Mouse (Mus musculus) adrenal gland, postnatal 14 days (tissue): Measurements from ENCODE around the gene Trex2. TPM values are rescaled to one million over a fixed set of nuclear protein-coding genes. Genes with fewer than 3 reads are reported as not detected.

Source experiments
- DNase-seq: peaks from one replicate; pipeline ENCODE4 v3.0.0; 2021; ENCODE audit warnings: mixed read lengths
- long read RNA-seq, 2 experiments: library from polyadenylated mRNA; stranded (forward); transcript quantifications; one replicate each; pipeline ENCODE4 v2.0.0; 2021
- total RNA-seq: library from RNA; stranded (reverse); gene quantifications from 2 replicates; pipeline ENCODE4 v1.2.3, GENCODE M21; 2021

Gene Trex2
- total RNA-seq: not detected in 2 replicates
- long read RNA-seq, experiment 1: 0 reads
- long read RNA-seq, experiment 2: 0 reads

- DNase-seq: no peak
Observed at GRCm38 (mm10) chrX:73435252-73435651, at the start of gene Trex2. TSS of gene Trex2 (minus strand) at chrX:73435344.

- no peak for DNase-seq
Observed at GRCm38 (mm10) chrX:73484870-73485269, 49.7 kb upstream of the Trex2 start.

DNA sequence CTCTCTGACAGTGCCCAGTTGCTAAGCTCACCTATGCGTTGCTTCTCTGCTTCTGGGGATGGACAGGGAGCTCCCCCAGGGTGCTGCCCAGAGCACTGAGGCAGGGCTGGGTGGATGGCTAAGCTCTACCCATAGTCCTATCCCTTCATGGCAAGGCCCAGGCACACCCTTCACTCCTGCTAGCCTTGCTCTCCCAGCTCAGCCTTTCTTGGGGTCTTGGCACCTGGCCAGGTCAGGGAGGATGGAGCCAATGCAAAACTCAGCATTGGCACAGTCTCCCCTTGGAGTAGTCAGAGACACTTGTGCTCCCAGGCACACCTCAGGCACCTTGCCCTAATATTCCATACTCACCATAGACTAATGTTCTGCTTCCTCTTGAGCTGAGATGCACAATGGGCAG, 48.9 kb upstream of the Trex2 start:
- DNase-seq: no peak

DNA sequence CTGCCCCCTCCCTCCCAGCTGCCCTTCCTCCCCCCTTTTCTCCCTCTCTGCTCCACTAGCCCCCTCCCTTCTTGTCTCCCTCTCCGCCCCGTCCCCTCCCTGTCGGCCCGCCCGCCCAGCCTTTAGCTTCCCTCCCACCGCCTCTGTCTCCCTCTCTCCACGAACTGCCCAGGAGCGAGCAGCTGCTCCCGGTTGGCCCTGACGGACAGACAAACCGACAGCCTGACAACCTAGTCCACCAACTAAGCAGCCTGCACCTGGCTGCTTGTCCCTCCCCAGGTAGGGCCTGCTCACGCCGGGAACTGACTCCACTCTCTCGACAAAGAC, 48.3 kb upstream of the Trex2 start, which contains the start of gene Bgn:
Gene Bgn (plus strand): TSS at position 119 of the 327 bp plus-strand sequence.
- no peak for DNase-seq

DNA sequence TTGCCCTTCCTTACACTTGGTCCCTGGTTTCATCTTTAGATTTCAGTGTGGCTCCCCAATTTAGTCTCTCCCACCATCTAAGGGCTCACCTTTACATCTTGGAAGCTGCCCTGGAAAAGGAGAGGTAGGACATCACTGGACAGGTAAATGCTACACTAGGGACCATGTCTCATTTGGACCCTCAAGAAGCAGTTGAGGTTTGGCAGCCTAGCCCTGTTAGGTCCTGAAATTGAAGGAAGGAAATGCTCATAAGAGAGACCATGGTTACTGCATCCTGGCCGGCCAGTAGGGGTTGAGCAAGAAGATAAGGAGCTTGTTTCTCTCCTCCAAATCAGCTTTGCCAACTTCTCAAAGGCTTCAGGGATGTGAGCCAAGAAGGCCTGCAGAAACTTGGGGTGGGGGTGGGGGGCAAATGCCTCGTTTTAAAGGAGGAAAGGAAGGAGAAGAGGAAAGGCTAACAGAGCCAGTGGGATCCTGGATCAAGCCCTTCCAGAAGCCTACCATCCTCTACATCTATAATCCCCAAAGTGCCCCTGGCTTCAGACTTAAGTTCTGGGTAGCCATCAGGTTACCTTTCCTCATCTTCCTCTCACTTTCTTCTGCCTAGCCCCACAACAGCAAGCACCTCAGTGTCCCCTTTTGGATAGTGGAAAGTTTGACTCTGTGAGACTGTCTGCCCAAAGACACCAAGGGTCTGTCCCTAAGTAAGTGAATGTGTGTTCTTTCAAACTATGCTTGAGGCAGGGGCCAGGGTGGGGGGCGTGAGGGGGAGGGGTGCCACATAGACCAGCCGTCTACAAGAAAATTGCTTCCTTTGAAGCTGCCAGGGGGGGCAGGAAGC, 47.7 kb upstream of the Trex2 start:
- no peak for DNase-seq

- DNase-seq: no peak
Observed at GRCm38 (mm10) chrX:73480334-73480733, 45.2 kb upstream of the Trex2 start.

- DNase-seq: no peak
Observed at GRCm38 (mm10) chrX:73479656-73480055, 44.5 kb upstream of the Trex2 start.

- peak; percentile 36 for DNase-seq
Observed at GRCm38 (mm10) chrX:73477500-73477899, 42.4 kb upstream of the Trex2 start.

GRCm38 (mm10) chrX:73476621-73477020, 41.5 kb upstream of the Trex2 start:
- DNase-seq: peak; percentile 33

- no peak for DNase-seq
Observed at GRCm38 (mm10) chrX:73475658-73476256, 40.6 kb upstream of the Trex2 start.

GRCm38 (mm10) chrX:73474340-73475165, 39.4 kb upstream of the Trex2 start:
- DNase-seq: no peak

- no peak for DNase-seq
Observed at GRCm38 (mm10) chrX:73471764-73472163, 36.6 kb upstream of the Trex2 start.

GRCm38 (mm10) chrX:73468752-73469151, 33.6 kb upstream of the Trex2 start:
- no peak for DNase-seq

- DNase-seq: no peak
Observed at GRCm38 (mm10) chrX:73468330-73468729, 33.2 kb upstream of the Trex2 start.

GRCm38 (mm10) chrX:73467446-73468241, 32.5 kb upstream of the Trex2 start:
- DNase-seq: no peak

- DNase-seq: peak; percentile 71
Observed at GRCm38 (mm10) chrX:73465483-73466186, 30.5 kb upstream of the Trex2 start.

GRCm38 (mm10) chrX:73460792-73461191, 25.6 kb upstream of the Trex2 start:
- no peak for DNase-seq

- DNase-seq: peak; percentile 95
Observed at GRCm38 (mm10) chrX:73458877-73459392, 23.8 kb upstream of the Trex2 start, which contains the start of gene Haus7. TSS of gene Haus7 (minus strand) at chrX:73459044.

GRCm38 (mm10) chrX:73451949-73452348, 16.8 kb upstream of the Trex2 start:
- peak; percentile 75 for DNase-seq

GRCm38 (mm10) chrX:73441428-73441827, 6.3 kb upstream of the Trex2 start:
- no peak for DNase-seq

- DNase-seq: no peak
Observed at GRCm38 (mm10) chrX:73432850-73433249, 2.3 kb downstream of the Trex2 start.
